Mouse (Mus musculus) liver, embryonic 14.5 days (tissue): Measurements from ENCODE around the gene Gm5152. TPM values are rescaled to one million over a fixed set of nuclear protein-coding genes. Genes with fewer than 3 reads are reported as not detected.
"Not testable (repeated sequence)": the region's sequence is repeated elsewhere in the genome, so short reads cannot be mapped to it uniquely, and the experiment has no call there.

ENCODE experiments used
- ATAC-seq: fragments of 200-750 bp; cut with Nextera tagmentation; 2 replicates; pipeline ENCODE4 v1.8.0; 2017; ENCODE audit warnings: moderate number of reproducible peaks, mild to moderate bottlenecking, moderate library complexity; ENCODE audit not compliant: insufficient read depth
- DNase-seq, 3 experiments: peaks; one replicate each; pipeline ENCODE4 v3.0.0-alpha.2; 2012 to 2013; ENCODE audit warnings: low read depth in 3 of 3, low spot score in 3 of 3
- H3K27ac ChIP-seq: fragments of 300-500 bp; sonication (generic); 2 replicates; pipeline ENCODE4 v1.5.1; 2014; ENCODE audit warnings: moderate library complexity, mild to moderate bottlenecking, control low read depth, inconsistent platforms
- H3K27me3 ChIP-seq: fragments of 300-500 bp; sonication (generic); 2 replicates; pipeline ENCODE4 v1.6.1; 2014; ENCODE audit warnings: mild to moderate bottlenecking, low read length, moderate library complexity; ENCODE audit not compliant: control insufficient read depth, insufficient read depth
- H3K36me3 ChIP-seq: fragments of 300-500 bp; sonication (generic); replicated peaks from 2 replicates; pipeline ENCODE4 v1.6.1; 2014; ENCODE audit warnings: low read depth; ENCODE audit not compliant: control insufficient read depth, insufficient read depth
- H3K4me1 ChIP-seq, 2 experiments: fragments of 200-500 bp in 1 of 2; fragments of 300-500 bp in 1 of 2; sonication (generic) in 1 of 2; replicated peaks; 2 replicates each; pipeline ENCODE4 v1.6.1; 2012 to 2014; ENCODE audit warnings: antibody characterized with exemption in 1 of 2, inconsistent platforms in 1 of 2, low read length in 1 of 2; ENCODE audit not compliant: control insufficient read depth in 2 of 2, insufficient read depth in 2 of 2
- H3K4me2 ChIP-seq: fragments of 300-500 bp; sonication (generic); 2 replicates; pipeline ENCODE4 v1.6.1; 2014; ENCODE audit warnings: low read depth, mild to moderate bottlenecking, control low read depth, moderate library complexity
- H3K4me3 ChIP-seq, 2 experiments: fragments of 200-500 bp in 1 of 2; fragments of 300-500 bp in 1 of 2; sonication (generic) in 1 of 2; 2 replicates each; pipeline ENCODE4 v1.5.1; 2012 to 2014; ENCODE audit warnings: low read depth in 2 of 2, low read length in 2 of 2, mild to moderate bottlenecking in 2 of 2, control low read depth in 1 of 2, inconsistent platforms in 1 of 2, moderate library complexity in 1 of 2; ENCODE audit not compliant: insufficient read depth in 1 of 2
- H3K9ac ChIP-seq: fragments of 300-500 bp; sonication (generic); replicated peaks from 2 replicates; pipeline ENCODE4 v1.6.1; 2014; ENCODE audit warnings: mild to moderate bottlenecking, control low read depth, moderate library complexity
- H3K9me3 ChIP-seq: fragments of 300-500 bp; sonication (generic); 2 replicates; pipeline ENCODE4 v1.6.1; 2016; ENCODE audit warnings: low read length, mixed read lengths; ENCODE audit not compliant: control insufficient read depth
- CTCF ChIP-seq: IDR thresholded peaks from 2 replicates; pipeline ENCODE4 v1.5.1; 2016; ENCODE audit warnings: antibody characterized with exemption, low read depth, control low read depth
- EP300 ChIP-seq: IDR thresholded peaks from 2 replicates; pipeline ENCODE4 v1.6.1; 2016; ENCODE audit warnings: antibody characterized with exemption, low read depth
- WGBS: fragments of 180-500 bp; shearing (Covaris S2); extraction: QIAGEN DNeasy Blood & Tissue Kit; methylation state at CpG from one replicate; pipeline ENCODE4 v1.1.7; 2014; ENCODE audit not compliant: insufficient replicate concordance; 5-methylcytosine and 5-hydroxymethylcytosine counted together
- polyA plus RNA-seq, 2 experiments: library from polyadenylated mRNA; depleted of rRNA in 1 of 2; stranded (reverse) in 1 of 2; unstranded in 1 of 2; fragments of >200 nt; fragmentation: Nextera tagmentation in 1 of 2; extraction: Ambion mirVana in 1 of 2; gene quantifications; 2 replicates each; pipeline versions ENCODE4 v1.2.1 to v1.2.3; 2012 to 2014

The Gm5152 gene
- polyA plus RNA-seq (2012; rRNA removed), result not detected in 2 replicates
- not detected in 2 replicates for polyA plus RNA-seq (2014; fragmentation: Nextera tagmentation; extraction: Ambion mirVana)

- H3K27ac ChIP-seq, H3K4me2 ChIP-seq, H3K4me1 ChIP-seq, H3K36me3 ChIP-seq, DNase-seq, H3K4me3 ChIP-seq, H3K9ac ChIP-seq, ATAC-seq, H3K9me3 ChIP-seq, H3K27me3 ChIP-seq: not testable (repeated sequence)
- WGBS, result no CpG with 5 or more reads among the region's 1 CpGs
These were observed at the start of gene Gm5152 for GRCm38 (mm10) chr5:10246426-10246825. Gene Gm5152, minus strand, starts transcription at chr5:10246526.

GRCm38 (mm10) chr5:10254768-10255167, 8.4 kb upstream of the Gm5152 start:
- H3K9me3 ChIP-seq, H3K4me3 ChIP-seq, H3K27ac ChIP-seq, H3K4me1 ChIP-seq, ATAC-seq, H3K9ac ChIP-seq, H3K4me2 ChIP-seq, DNase-seq, H3K36me3 ChIP-seq, H3K27me3 ChIP-seq: not testable (repeated sequence)
- 68% methylated on average over 1 of the region's 1 CpGs for WGBS

GRCm38 (mm10) chr5:10245770-10246169, 556 bp downstream of the Gm5152 start:
- H3K9me3 ChIP-seq, H3K27ac ChIP-seq, H3K27me3 ChIP-seq: not testable (repeated sequence)

GRCm38 (mm10) chr5:10240436-10240835, 5.9 kb downstream of the Gm5152 start:
- H3K9me3 ChIP-seq, H3K4me1 ChIP-seq, DNase-seq, H3K27me3 ChIP-seq, H3K27ac ChIP-seq, H3K4me3 ChIP-seq, ATAC-seq, H3K9ac ChIP-seq, H3K4me2 ChIP-seq, H3K36me3 ChIP-seq: not testable (repeated sequence)
- 46% methylated on average over 3 of the region's 3 CpGs for WGBS

More at GRCm38 (mm10) chr5:10245770-10246169, 556 bp downstream of the Gm5152 start:
- H3K36me3 ChIP-seq, H3K4me1 ChIP-seq, ATAC-seq, H3K4me2 ChIP-seq, H3K4me3 ChIP-seq, H3K9ac ChIP-seq, DNase-seq: not testable (repeated sequence)

- H3K4me2 ChIP-seq, result no peak overlapping the region
- TF ChIP-seq EP300 (no peak), CTCF (no peak)
These were observed 26.0 kb downstream of the Gm5152 start for GRCm38 (mm10) chr5:10220317-10220716.

GRCm38 (mm10) chr5:10203067-10203466, 43.3 kb downstream of the Gm5152 start:
- Histone ChIP-seq H3K4me3 (no peak overlapping the region), H3K36me3 (no peaks in the 10 kb centered on the region), H3K9me3 (no peaks in the 10 kb centered on the region), H3K27me3 (no peaks in the 10 kb centered on the region), H3K9ac (no peak overlapping the region), H3K27ac (no peak overlapping the region), H3K4me1 (no peaks in the 10 kb centered on the region), H3K4me2 (no peak overlapping the region)
- 66% methylated on average over 1 of the region's 1 CpGs for WGBS
- ATAC-seq, result no peak
- no peak for DNase-seq
- TF ChIP-seq CTCF (no peak), EP300 (no peak)

More at GRCm38 (mm10) chr5:10220317-10220716, 26.0 kb downstream of the Gm5152 start:
- Histone ChIP-seq H3K36me3 (no peaks in the 10 kb centered on the region), H3K27ac (no peak overlapping the region), H3K9me3 (no peaks in the 10 kb centered on the region), H3K4me1 (no peaks in the 10 kb centered on the region), H3K4me3 (no peak overlapping the region), H3K9ac (no peak overlapping the region), H3K27me3 (no peaks in the 10 kb centered on the region)
- no peak for ATAC-seq
- DNase-seq, result no peak
